Mouse (Mus musculus): ENCODE results near the gene Fshr. TPM values are rescaled to one million over a fixed set of nuclear protein-coding genes. Genes with fewer than 3 reads are reported as not detected.
"Not testable (repeated sequence)": the region's sequence is repeated elsewhere in the genome, so short reads cannot be mapped to it uniquely, and the experiment has no call there.

Gene Fshr
- polyA plus RNA-seq (2014; fragmentation: Nextera tagmentation; extraction: Ambion mirVana): not detected in 2 replicates

DNA sequence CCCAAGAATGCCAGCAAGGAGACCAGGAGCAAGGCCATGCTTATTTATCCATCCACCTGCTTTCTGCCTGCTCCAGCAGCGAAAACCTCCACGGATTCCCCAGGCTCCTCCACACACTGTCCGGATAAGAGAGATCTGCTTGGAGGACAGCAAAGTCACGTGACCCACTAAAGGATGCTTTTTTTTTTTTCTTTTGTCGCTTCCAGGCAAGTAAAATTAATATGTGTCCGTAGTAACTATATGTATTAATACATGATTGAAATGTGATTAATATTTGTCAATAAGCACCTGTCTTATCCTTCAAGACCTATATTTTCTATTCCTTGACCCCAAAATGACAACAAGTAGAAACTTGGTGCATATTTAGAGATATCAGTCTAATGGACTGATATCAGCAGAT lies at the start of gene Fshr:
TSS of gene Fshr (minus strand) at position 101 of the 400 bp plus-strand sequence.
- Histone ChIP-seq H3K9me3 (ENCODE audit: control insufficient read depth, low read length) (no peaks in the 10 kb centered on the region), H3K36me3 (ENCODE audit: control insufficient read depth, insufficient read depth, low read length) (no peaks in the 10 kb centered on the region)
- no peak for DNase-seq (ENCODE audit: low spot score)

DNA sequence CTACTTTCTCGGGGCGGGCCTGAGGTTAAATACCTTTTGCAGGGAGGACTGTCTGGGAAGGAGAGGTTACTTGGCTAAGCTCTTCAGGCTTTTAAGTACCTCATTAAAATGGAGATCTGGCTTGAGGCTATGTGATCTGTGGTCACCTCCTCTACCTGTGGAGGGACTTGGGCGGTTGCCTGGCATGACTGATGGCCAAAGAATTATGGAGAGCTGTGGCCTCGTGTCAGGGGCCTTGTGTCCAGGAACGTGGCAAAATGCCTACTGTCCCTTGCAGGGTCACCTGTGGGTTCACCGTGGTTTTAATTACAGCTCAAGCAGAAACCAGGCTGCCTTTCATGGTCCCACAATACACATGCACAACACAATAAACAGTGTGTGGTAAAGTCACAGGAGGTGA lies 1.7 kb upstream of the Fshr start:
- no peak overlapping the region for H3K4me2 ChIP-seq (replicated peaks; ENCODE audit: low read depth, low read length)
- no peaks in the 10 kb centered on the region for H3K27me3 ChIP-seq (ENCODE audit: control insufficient read depth, insufficient read depth, low read length)
- no peaks in the 10 kb centered on the region for H3K36me3 ChIP-seq (ENCODE audit: control insufficient read depth, insufficient read depth, low read length)
- no peak overlapping the region for H3K27ac ChIP-seq (ENCODE audit: low read depth, low read length)
- no peaks in the 10 kb centered on the region for H3K4me1 ChIP-seq (replicated peaks; ENCODE audit: control insufficient read depth, insufficient read depth, low read length)
- H3K9me3 ChIP-seq (ENCODE audit: control insufficient read depth, low read length): no peaks in the 10 kb centered on the region
- DNase-seq (ENCODE audit: low spot score) (no peak), ATAC-seq (ENCODE audit: low FRiP score) (no peak)
- H3K9ac ChIP-seq (ENCODE audit: low read depth, low read length): no peak overlapping the region
- no peak overlapping the region for H3K4me3 ChIP-seq (ENCODE audit: low read depth, low read length)
- 83% methylated on average over 6 of the region's 6 CpGs for WGBS

More for the DNA sequence above, at the start of gene Fshr:
- no peaks in the 10 kb centered on the region for H3K4me1 ChIP-seq (replicated peaks; ENCODE audit: control insufficient read depth, insufficient read depth, low read length)
- no peak within 1 kb of the TSS for H3K4me2 ChIP-seq (replicated peaks; ENCODE audit: low read depth, low read length)
- no peak within 1 kb of the TSS for H3K27ac ChIP-seq (ENCODE audit: low read depth, low read length)
- H3K9ac ChIP-seq (ENCODE audit: low read depth, low read length): no peak within 1 kb of the TSS
- ATAC-seq (ENCODE audit: low FRiP score): no peak
- H3K27me3 ChIP-seq (ENCODE audit: control insufficient read depth, insufficient read depth, low read length): no peaks in the 10 kb centered on the region
- H3K4me3 ChIP-seq (ENCODE audit: low read depth, low read length): no peak within 1 kb of the TSS
- 96% methylated on average over 6 of the region's 6 CpGs for WGBS

- no peaks in the 10 kb centered on the region for H3K9me3 ChIP-seq (ENCODE audit: control insufficient read depth, low read length)
- no peaks in the 10 kb centered on the region for H3K36me3 ChIP-seq (ENCODE audit: control insufficient read depth, insufficient read depth, low read length)
- H3K4me1 ChIP-seq (replicated peaks; ENCODE audit: control insufficient read depth, insufficient read depth, low read length): no peaks in the 10 kb centered on the region
- DNase-seq (ENCODE audit: low spot score) (no peak), ATAC-seq (ENCODE audit: low FRiP score) (no peak)
- H3K4me3 ChIP-seq (ENCODE audit: low read depth, low read length): no peak overlapping the region
- 88% methylated on average over 1 of the region's 1 CpGs for WGBS
- H3K9ac ChIP-seq (ENCODE audit: low read depth, low read length): no peak overlapping the region
- no peaks in the 10 kb centered on the region for H3K27me3 ChIP-seq (ENCODE audit: control insufficient read depth, insufficient read depth, low read length)
- no peak overlapping the region for H3K27ac ChIP-seq (ENCODE audit: low read depth, low read length)
- no peak overlapping the region for H3K4me2 ChIP-seq (replicated peaks; ENCODE audit: low read depth, low read length)
Observed at GRCm38 (mm10) chr17:89173545-89173944, 26.9 kb downstream of the Fshr start.

- no peaks in the 10 kb centered on the region for H3K36me3 ChIP-seq (ENCODE audit: control insufficient read depth, insufficient read depth, low read length)
- no peaks in the 10 kb centered on the region for H3K4me1 ChIP-seq (replicated peaks; ENCODE audit: control insufficient read depth, insufficient read depth, low read length)
- H3K4me2 ChIP-seq (replicated peaks; ENCODE audit: low read depth, low read length): no peak overlapping the region
- no peak overlapping the region for H3K4me3 ChIP-seq (ENCODE audit: low read depth, low read length)
- DNase-seq (ENCODE audit: low spot score): no peak
- no peak for ATAC-seq (ENCODE audit: low FRiP score)
- H3K27ac ChIP-seq (ENCODE audit: low read depth, low read length): no peak overlapping the region
- H3K27me3 ChIP-seq (ENCODE audit: control insufficient read depth, insufficient read depth, low read length): no peaks in the 10 kb centered on the region
- H3K9me3 ChIP-seq (ENCODE audit: control insufficient read depth, low read length): no peaks in the 10 kb centered on the region
- no peak overlapping the region for H3K9ac ChIP-seq (ENCODE audit: low read depth, low read length)
Observed at GRCm38 (mm10) chr17:89164773-89165172, 35.7 kb downstream of the Fshr start.

- Histone ChIP-seq H3K4me2 (replicated peaks; ENCODE audit: low read depth, low read length) (no peak overlapping the region), H3K4me1 (replicated peaks; ENCODE audit: control insufficient read depth, insufficient read depth, low read length) (no peaks in the 10 kb centered on the region), H3K27ac (ENCODE audit: low read depth, low read length) (no peak overlapping the region), H3K9ac (ENCODE audit: low read depth, low read length) (no peak overlapping the region), H3K27me3 (ENCODE audit: control insufficient read depth, insufficient read depth, low read length) (no peaks in the 10 kb centered on the region), H3K36me3 (ENCODE audit: control insufficient read depth, insufficient read depth, low read length) (no peaks in the 10 kb centered on the region), H3K4me3 (ENCODE audit: low read depth, low read length) (no peak overlapping the region), H3K9me3 (ENCODE audit: control insufficient read depth, low read length) (no peaks in the 10 kb centered on the region)
- DNase-seq (ENCODE audit: low spot score) (no peak), ATAC-seq (ENCODE audit: low FRiP score) (no peak)
- 94% methylated on average over 3 of the region's 3 CpGs for WGBS
Observed at GRCm38 (mm10) chr17:89162475-89162874, 38.0 kb downstream of the Fshr start.

GRCm38 (mm10) chr17:89159343-89159742 lies 41.1 kb downstream of the Fshr start:
- WGBS: 89% methylated on average over 3 of the region's 3 CpGs
- not testable (repeated sequence) for H3K4me3 ChIP-seq (ENCODE audit: low read depth, low read length); H3K4me2 ChIP-seq (replicated peaks; ENCODE audit: low read depth, low read length); H3K27me3 ChIP-seq (ENCODE audit: control insufficient read depth, insufficient read depth, low read length); DNase-seq (ENCODE audit: low spot score); H3K9ac ChIP-seq (ENCODE audit: low read depth, low read length); H3K36me3 ChIP-seq (ENCODE audit: control insufficient read depth, insufficient read depth, low read length); ATAC-seq (ENCODE audit: low FRiP score); H3K27ac ChIP-seq (ENCODE audit: low read depth, low read length); H3K4me1 ChIP-seq (replicated peaks; ENCODE audit: control insufficient read depth, insufficient read depth, low read length); H3K9me3 ChIP-seq (ENCODE audit: control insufficient read depth, low read length)

GRCm38 (mm10) chr17:89144806-89145205 lies 55.7 kb downstream of the Fshr start:
- no peak overlapping the region for H3K9ac ChIP-seq (ENCODE audit: low read depth, low read length)
- ATAC-seq (ENCODE audit: low FRiP score) (no peak), DNase-seq (ENCODE audit: low spot score) (no peak)
- 88% methylated on average over 6 of the region's 6 CpGs for WGBS
- no peaks in the 10 kb centered on the region for H3K4me1 ChIP-seq (replicated peaks; ENCODE audit: control insufficient read depth, insufficient read depth, low read length)
- H3K9me3 ChIP-seq (ENCODE audit: control insufficient read depth, low read length): no peaks in the 10 kb centered on the region
- no peak overlapping the region for H3K4me3 ChIP-seq (ENCODE audit: low read depth, low read length)
- H3K4me2 ChIP-seq (replicated peaks; ENCODE audit: low read depth, low read length): no peak overlapping the region
- H3K27me3 ChIP-seq (ENCODE audit: control insufficient read depth, insufficient read depth, low read length): no peaks in the 10 kb centered on the region
- H3K27ac ChIP-seq (ENCODE audit: low read depth, low read length): no peak overlapping the region
- H3K36me3 ChIP-seq (ENCODE audit: control insufficient read depth, insufficient read depth, low read length): no peaks in the 10 kb centered on the region

- no peak for ATAC-seq (ENCODE audit: low FRiP score)
- H3K9ac ChIP-seq (ENCODE audit: low read depth, low read length): no peak overlapping the region
- 84% methylated on average over 2 of the region's 2 CpGs for WGBS
- H3K27ac ChIP-seq (ENCODE audit: low read depth, low read length): no peak overlapping the region
- no peak overlapping the region for H3K4me3 ChIP-seq (ENCODE audit: low read depth, low read length)
- H3K4me2 ChIP-seq (replicated peaks; ENCODE audit: low read depth, low read length): no peak overlapping the region
- no peaks in the 10 kb centered on the region for H3K9me3 ChIP-seq (ENCODE audit: control insufficient read depth, low read length)
- no peaks in the 10 kb centered on the region for H3K27me3 ChIP-seq (ENCODE audit: control insufficient read depth, insufficient read depth, low read length)
- H3K36me3 ChIP-seq (ENCODE audit: control insufficient read depth, insufficient read depth, low read length): no peaks in the 10 kb centered on the region
- DNase-seq (ENCODE audit: low spot score): no peak
- no peaks in the 10 kb centered on the region for H3K4me1 ChIP-seq (replicated peaks; ENCODE audit: control insufficient read depth, insufficient read depth, low read length)
Observed at GRCm38 (mm10) chr17:89120023-89120422, 80.5 kb downstream of the Fshr start.

- H3K36me3 ChIP-seq (ENCODE audit: control insufficient read depth, insufficient read depth, low read length): no peaks in the 10 kb centered on the region
- no peak overlapping the region for H3K27ac ChIP-seq (ENCODE audit: low read depth, low read length)
- H3K9me3 ChIP-seq (ENCODE audit: control insufficient read depth, low read length): no peaks in the 10 kb centered on the region
- H3K4me3 ChIP-seq (ENCODE audit: low read depth, low read length): no peak overlapping the region
- no peak overlapping the region for H3K9ac ChIP-seq (ENCODE audit: low read depth, low read length)
- ATAC-seq (ENCODE audit: low FRiP score): no peak
- WGBS: 82% methylated on average over 2 of the region's 2 CpGs
- no peak for DNase-seq (ENCODE audit: low spot score)
- no peaks in the 10 kb centered on the region for H3K4me1 ChIP-seq (replicated peaks; ENCODE audit: control insufficient read depth, insufficient read depth, low read length)
- H3K4me2 ChIP-seq (replicated peaks; ENCODE audit: low read depth, low read length): no peak overlapping the region
- no peaks in the 10 kb centered on the region for H3K27me3 ChIP-seq (ENCODE audit: control insufficient read depth, insufficient read depth, low read length)
Observed at GRCm38 (mm10) chr17:89119250-89119649, 81.2 kb downstream of the Fshr start.

Data from hindbrain, embryonic 11.5 days (tissue).